Mouse (Mus musculus) embryonic fibroblast, embryonic 13.5 days (primary cell): Measurements from ENCODE around the gene Aicda.

ENCODE experiments used
- CTCF ChIP-seq: IDR thresholded peaks from 2 replicates; pipeline ENCODE4 v1.5.1; 2011; ENCODE audit warnings: mild to moderate bottlenecking, control low read depth, low read length, moderate library complexity, borderline replicate concordance; ENCODE audit not compliant: insufficient read depth
- POLR2A ChIP-seq: IDR thresholded peaks from 2 replicates; pipeline ENCODE4 v1.6.1; 2011; ENCODE audit warnings: low read depth, mild to moderate bottlenecking, control low read depth, low read length, moderate library complexity

- TF ChIP-seq CTCF (no peak), POLR2A (no peak)
Observed at GRCm38 (mm10) chr6:122531466-122532174, 22.0 kb upstream of the Aicda start.
